Mouse (Mus musculus): Measurements from ENCODE around the gene Vmn1r201.

Gene Vmn1r201

DNA sequence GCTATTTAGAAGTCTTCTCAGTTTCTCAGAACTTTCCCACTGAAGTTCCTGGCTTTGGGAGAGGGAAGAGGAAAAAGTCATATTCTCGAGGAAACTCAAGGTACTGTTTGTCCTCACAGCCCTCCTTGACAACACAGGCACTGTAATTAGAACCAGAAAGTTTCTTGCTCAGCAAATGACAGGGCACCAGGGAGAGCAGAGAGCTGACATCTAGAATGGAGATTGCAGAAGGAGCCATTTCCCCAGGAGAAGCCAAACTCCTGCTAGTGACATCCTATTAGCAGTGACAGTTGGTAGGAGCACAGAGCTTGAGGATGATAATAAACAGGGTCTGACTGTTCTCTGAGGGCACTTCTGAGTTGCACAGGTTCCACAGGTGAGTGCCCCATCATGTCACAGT, at the start of gene Vmn1r201:
Gene Vmn1r201, plus strand, starts transcription at position 301 of the 400 bp plus-strand sequence.
- DNase-seq (ENCODE audit: low spot score), result no peak

- DNase-seq (ENCODE audit: low spot score), result no peak
Observed at GRCm38 (mm10) chr13:22455145-22455544, 16.6 kb upstream of the Vmn1r201 start.

GRCm38 (mm10) chr13:22502431-22502830, 30.7 kb downstream of the Vmn1r201 start:
- DNase-seq (ENCODE audit: low spot score), result no peak

DNA sequence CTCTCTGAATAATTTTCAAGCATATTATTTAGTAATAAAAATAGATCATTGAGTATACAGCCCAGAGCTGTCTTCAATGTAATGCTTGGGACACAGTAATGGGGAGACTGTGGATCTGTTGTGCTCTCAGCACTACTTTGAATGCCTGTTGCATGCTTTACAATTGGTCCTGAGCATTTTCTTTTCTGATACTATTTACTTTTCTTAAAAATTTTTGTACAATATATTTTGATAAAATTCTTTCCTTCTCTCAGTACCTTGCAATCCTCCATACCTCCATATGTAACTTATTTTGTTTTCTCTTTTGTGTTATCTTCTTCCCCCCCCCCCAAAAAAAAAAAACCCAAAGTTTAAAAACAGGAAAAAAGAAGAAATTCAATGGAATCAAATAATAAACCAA, 33.6 kb downstream of the Vmn1r201 start, which contains the start of gene Vmn1r202:
Gene Vmn1r202, minus strand, starts transcription at position 101 of the 400 bp plus-strand sequence.
- DNase-seq (ENCODE audit: low spot score), result no peak

DNA sequence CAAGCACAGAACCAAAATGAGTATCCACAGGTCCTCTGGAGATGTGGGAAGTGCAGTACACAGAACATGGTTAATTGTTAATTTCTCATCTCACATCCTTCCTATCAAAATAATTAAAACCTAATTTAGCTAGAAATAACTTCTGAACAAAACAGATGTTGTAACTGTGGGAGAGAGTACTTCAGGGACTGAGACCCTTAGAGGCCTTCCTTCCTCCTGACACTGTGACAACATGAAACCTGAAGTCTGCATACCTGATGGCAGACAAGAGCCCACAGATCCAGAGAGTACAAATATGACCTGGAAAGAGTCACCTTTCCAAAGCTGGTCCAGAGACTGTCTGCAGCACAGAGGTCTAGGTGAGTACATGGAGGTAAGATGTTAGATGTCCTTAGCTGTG, 46.1 kb downstream of the Vmn1r201 start, which contains the start of gene Vmn1r203:
Gene Vmn1r203, plus strand, starts transcription at position 301 of the 400 bp plus-strand sequence.
- no peak for DNase-seq (ENCODE audit: low spot score)

Measured in urinary bladder, postnatal 25 days (tissue).